Mouse (Mus musculus) ovary, postnatal 36 days (tissue): ENCODE results near the gene Kdm4d.
"Not testable (repeated sequence)": the region's sequence is repeated elsewhere in the genome, so short reads cannot be mapped to it uniquely, and the experiment has no call there.

Experiments
- DNase-seq: peaks from one replicate; pipeline ENCODE4 v3.0.0; 2022; ENCODE audit warnings: low spot score, mixed read lengths

The Kdm4d gene

GRCm38 (mm10) chr9:14451120-14451519 lies 49.2 kb downstream of the Kdm4d start:
- not testable (repeated sequence) for DNase-seq

DNA sequence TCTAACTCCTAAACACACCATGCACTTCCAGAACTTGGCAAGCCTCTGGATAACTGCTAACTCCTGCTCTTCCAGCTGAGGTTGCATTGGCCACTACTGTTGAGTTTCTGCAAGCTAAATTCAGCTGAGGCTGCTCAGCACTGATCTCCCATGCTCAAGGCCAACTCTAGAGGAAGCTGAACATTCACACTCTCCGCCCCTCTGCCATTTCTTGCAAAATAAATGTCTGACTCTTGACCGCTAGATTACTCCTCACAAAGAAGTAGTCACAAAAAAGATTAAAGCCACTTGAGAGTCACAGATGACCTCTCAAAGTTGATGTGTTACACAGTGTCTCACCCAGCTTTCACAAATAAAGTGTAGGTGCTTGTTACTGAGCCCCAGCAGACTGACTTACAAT lies 53.2 kb downstream of the Kdm4d start:
- not testable (repeated sequence) for DNase-seq

DNA sequence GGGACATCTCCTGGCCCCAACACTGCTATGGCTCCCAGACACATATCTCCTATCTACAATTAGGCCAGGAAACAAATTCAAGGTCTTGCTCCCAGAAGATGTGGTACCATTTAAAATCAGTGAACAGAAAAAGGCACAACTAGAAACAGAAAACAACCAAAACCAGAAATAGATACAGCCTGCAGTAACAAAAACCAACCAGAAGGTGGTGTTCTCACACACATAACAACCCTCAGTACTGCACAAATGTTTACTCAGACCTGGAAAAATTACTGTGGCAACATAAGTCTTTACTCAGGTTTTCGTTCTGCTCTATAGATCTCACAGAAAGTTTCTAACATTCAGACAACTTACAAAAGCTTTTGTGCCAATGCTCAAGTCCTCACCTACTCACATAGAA lies 59.9 kb downstream of the Kdm4d start:
- no peak for DNase-seq

- no peak for DNase-seq
Observed at GRCm38 (mm10) chr9:14433252-14433939, 66.9 kb downstream of the Kdm4d start.
